Mouse (Mus musculus) spleen, adult 2 months (tissue): ENCODE data around the gene Aldh3b2. TPM values are rescaled to one million over a fixed set of nuclear protein-coding genes. Genes with fewer than 3 reads are reported as not detected.

Experiments
- DNase-seq, 2 experiments: peaks; one replicate each; pipeline versions ENCODE4 v3.0.0 to v3.0.0-alpha.2; 2012 to 2021; ENCODE audit warnings: low spot score in 2 of 2, low read depth in 1 of 2
- H3K27ac ChIP-seq: fragments of 200-500 bp; 2 replicates; pipeline ENCODE4 v1.5.1; 2012; ENCODE audit warnings: low read length, inconsistent platforms; ENCODE audit not compliant: insufficient read depth
- H3K27me3 ChIP-seq: fragments of 200-500 bp; 2 replicates; pipeline ENCODE4 v1.6.1; 2012; ENCODE audit warnings: mild to moderate bottlenecking, moderate library complexity, low read length, inconsistent platforms; ENCODE audit not compliant: control insufficient read depth, insufficient read depth
- H3K36me3 ChIP-seq: fragments of 200-500 bp; 2 replicates; pipeline ENCODE4 v1.6.1; 2012; ENCODE audit warnings: mild to moderate bottlenecking, low read length, inconsistent platforms; ENCODE audit not compliant: control insufficient read depth, insufficient read depth
- H3K4me1 ChIP-seq: fragments of 200-500 bp; 2 replicates; pipeline ENCODE4 v1.6.1; 2011; ENCODE audit warnings: inconsistent platforms; ENCODE audit not compliant: control insufficient read depth, insufficient read depth, insufficient read length
- H3K4me3 ChIP-seq: fragments of 200-500 bp; 2 replicates; pipeline ENCODE4 v1.5.1; 2011; ENCODE audit warnings: mild to moderate bottlenecking, inconsistent platforms; ENCODE audit not compliant: insufficient read depth, insufficient read length; ENCODE audit errors: extremely low read depth
- CTCF ChIP-seq: fragments of 200-500 bp; IDR thresholded peaks from 2 replicates; pipeline ENCODE4 v1.5.1; 2011; ENCODE audit warnings: mild to moderate bottlenecking, inconsistent platforms; ENCODE audit not compliant: insufficient read depth, insufficient read length, insufficient replicate concordance; ENCODE audit errors: extremely low read depth
- POLR2A ChIP-seq: fragments of 200-500 bp; IDR thresholded peaks from 2 replicates; pipeline ENCODE4 v1.6.1; 2011; ENCODE audit warnings: low read depth, low read length, inconsistent platforms
- whole genome bisulfite sequencing: fragments of 180-500 bp; shearing (Covaris S2); methylation state at CpG from one replicate; pipeline ENCODE4 v1.1.7; 2018; 5-methylcytosine and 5-hydroxymethylcytosine counted together
- polyA plus RNA-seq: library from polyadenylated mRNA; depleted of rRNA; stranded (reverse); fragments of >200 nt; gene quantifications from 2 replicates; pipeline ENCODE4 v1.2.3, GENCODE M21; 2012

Gene Aldh3b2
- polyA plus RNA-seq, 1 experiment = 0.65 TPM

GRCm38 (mm10) chr19:3946715-3947114 lies 25.4 kb upstream of the Aldh3b2 start:
- Histone ChIP-seq H3K27me3 (no peaks in the 10 kb centered on the region), H3K4me3 (no peak overlapping the region), H3K36me3 (peaks cover 48% of the 10 kb centered on the region), H3K27ac (no peak overlapping the region), H3K4me1 (peaks cover 20% of the 10 kb centered on the region)
- DNase-seq = peak in 1 of 2 experiments; percentile 61
- WGBS = 66% methylated on average over 2 of the region's 2 CpGs
- TF ChIP-seq POLR2A = no peak
- peak; percentile 74; the same call in 1 of the 2 replicates for TF ChIP-seq CTCF

- 89% methylated on average over 3 of the region's 3 CpGs for WGBS
- no peak for DNase-seq
- no peaks in the 10 kb centered on the region for H3K27me3 ChIP-seq
- H3K4me1 ChIP-seq = peaks cover 10% of the 10 kb centered on the region
- peaks cover 44% of the 10 kb centered on the region for H3K36me3 ChIP-seq
- H3K4me3 ChIP-seq = no peak overlapping the region
- H3K27ac ChIP-seq = no peak overlapping the region
- no peak for TF ChIP-seq POLR2A
- no peak for TF ChIP-seq CTCF
Measured at GRCm38 (mm10) chr19:3947813-3948212, 24.3 kb upstream of the Aldh3b2 start.

- peaks cover 44% of the 10 kb centered on the region for H3K36me3 ChIP-seq
- no peaks in the 10 kb centered on the region for H3K27me3 ChIP-seq
- 95% methylated on average over 14 of the region's 14 CpGs for WGBS
- no peak overlapping the region for H3K27ac ChIP-seq
- H3K4me3 ChIP-seq = no peak overlapping the region
- peaks cover 6% of the 10 kb centered on the region for H3K4me1 ChIP-seq
- TF ChIP-seq CTCF (no peak), POLR2A (no peak)
- peak in 1 of 2 experiments; percentile 3 for DNase-seq
Measured at GRCm38 (mm10) chr19:3948546-3948945, 23.6 kb upstream of the Aldh3b2 start.

- Histone ChIP-seq H3K27me3 (no peaks in the 10 kb centered on the region), H3K4me3 (no peak overlapping the region), H3K27ac (no peak overlapping the region), H3K4me1 (no peaks in the 10 kb centered on the region), H3K36me3 (peaks cover 33% of the 10 kb centered on the region)
- 93% methylated on average over 3 of the region's 3 CpGs for WGBS
- no peak for TF ChIP-seq POLR2A
- no peak for TF ChIP-seq CTCF
- DNase-seq = no peak
Measured at GRCm38 (mm10) chr19:3950331-3950730, 21.8 kb upstream of the Aldh3b2 start.

GRCm38 (mm10) chr19:3951461-3951860 lies 20.7 kb upstream of the Aldh3b2 start:
- no peaks in the 10 kb centered on the region for H3K27me3 ChIP-seq
- H3K36me3 ChIP-seq = peaks cover 30% of the 10 kb centered on the region
- no peak for DNase-seq
- H3K4me1 ChIP-seq = no peaks in the 10 kb centered on the region
- H3K27ac ChIP-seq = no peak overlapping the region
- H3K4me3 ChIP-seq = no peak overlapping the region
- TF ChIP-seq POLR2A = no peak
- TF ChIP-seq CTCF = no peak

- Histone ChIP-seq H3K27me3 (no peaks in the 10 kb centered on the region), H3K4me1 (no peaks in the 10 kb centered on the region), H3K27ac (no peak overlapping the region), H3K4me3 (no peak overlapping the region), H3K36me3 (peaks cover 26% of the 10 kb centered on the region)
- TF ChIP-seq POLR2A = no peak
- TF ChIP-seq CTCF = no peak
- 65% methylated on average over 1 of the region's 1 CpGs for WGBS
- no peak for DNase-seq
Measured at GRCm38 (mm10) chr19:3952099-3952498, 20.0 kb upstream of the Aldh3b2 start.

- WGBS = 75% methylated on average over 3 of the region's 3 CpGs
- TF ChIP-seq POLR2A (no peak), CTCF (no peak)
- no peak for DNase-seq
- Histone ChIP-seq H3K4me1 (no peaks in the 10 kb centered on the region), H3K36me3 (peaks cover 2% of the 10 kb centered on the region; the same call in 1 of the 2 replicates), H3K27ac (no peak overlapping the region), H3K27me3 (no peaks in the 10 kb centered on the region), H3K4me3 (no peak overlapping the region)
Measured at GRCm38 (mm10) chr19:3955033-3955432, 17.1 kb upstream of the Aldh3b2 start.
